24 mouse cellular contexts compared by ENCODE assay signal in the genomic region with DNA sequence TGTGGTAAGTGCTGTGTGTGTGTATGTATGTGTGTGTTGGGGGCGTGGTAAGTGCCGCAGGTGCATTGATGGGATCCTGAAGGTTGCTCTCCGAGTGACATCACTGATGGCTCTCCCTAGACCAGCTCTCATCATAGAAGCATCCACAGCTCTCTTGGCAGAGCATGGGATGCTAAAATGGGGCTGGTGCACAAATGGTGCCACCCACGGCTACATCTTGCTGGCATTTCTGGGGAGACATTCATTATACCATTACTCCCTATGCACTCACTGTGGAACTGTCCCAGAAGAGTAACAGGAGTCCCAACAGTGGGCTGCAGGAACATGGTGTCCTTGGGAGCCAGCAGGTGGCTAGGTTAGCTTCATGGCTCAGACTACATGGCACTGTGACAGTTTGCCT.
A peak's percentile ranks its signal among the peaks of the same experiment; 100 is the strongest.
DNase-seq lines count a peak whose midpoint lies in the region; ATAC-seq and TF ChIP-seq lines count a peak whose summit lies in the region.
"Had no signal": no experiment of that assay in that cellular context is flagged by ENCODE, and none has a peak within 500 bp of the region (broad histone marks: within the 10 kb centered on the region; RNA-seq: fewer than 3 reads in every experiment).

No protein-coding gene starts in this region.

- no peak overlapping the region for H3K4me3 ChIP-seq in cortical plate, adult 2 months (ENCODE audit: insufficient read depth, low read length)
- no peak overlapping the region for H3K4me3 ChIP-seq in left cerebral cortex, adult 2 months
- H3K4me3 ChIP-seq: forebrain, embryonic 12.5 days; hindbrain, embryonic 10.5 days; limb, embryonic 13.5 days; liver, embryonic 13.5 days had no signal

- no peak for TF ChIP-seq POLR2A in cortical plate, adult 2 months (IDR thresholded peaks at IDR 0.05; ENCODE audit: extremely low read depth, insufficient read depth, low read length)

- peak overlapping the region; percentile 48; the same call in 1 of the 2 replicates for H3K27ac ChIP-seq in cortical plate, adult 2 months (ENCODE audit: insufficient read depth, low read length)
- peak overlapping the region; percentile 61; the same call in 1 of the 2 replicates for H3K27ac ChIP-seq in left cerebral cortex, adult 2 months
- H3K27ac ChIP-seq: forebrain, embryonic 12.5 days; hindbrain, embryonic 10.5 days; hindbrain, postnatal 0 days; kidney, postnatal 0 days; limb, embryonic 13.5 days; liver, embryonic 13.5 days had no signal

- peaks cover 8% of the 10 kb centered on the region for H3K4me1 ChIP-seq in cortical plate, adult 2 months (ENCODE audit: control insufficient read depth, insufficient read depth, low read length)
- H3K4me1 ChIP-seq: liver, embryonic 13.5 days had no signal

- DNase-seq in frontal cortex, postnatal 10 days (ENCODE audit: low spot score in 2 of 2) = no peak
- DNase-seq in layer of hippocampus, adult 18-20 months (ENCODE audit: low spot score in 2 of 2) = peak; percentile 75 to 87
- DNase-seq in layer of hippocampus, postnatal 10 days (ENCODE audit: low spot score in 2 of 2) = no peak
- peak in 1 of 2 experiments; percentile 56 for DNase-seq in left cerebral cortex, adult 2 months (ENCODE audit: extremely low spot score in 1 of 2, low spot score in 2 of 2)
- DNase-seq in spleen, adult 12 weeks (ENCODE audit: low spot score) = no peak
- DNase-seq: adrenal gland, postnatal 10 days; cerebellum, adult 9-11 months; gastrocnemius, postnatal 10 days; liver, embryonic 13.5 days; lung, embryonic 14.5 days; lung, postnatal 36 days; spleen, adult 18-20 months; thymus, adult 2 months had no signal

- peak; percentile 97 for ATAC-seq in frontal cortex, adult (ENCODE audit: low TSS enrichment)
- ATAC-seq in activated CD4-positive, CD25-positive, alpha-beta regulatory T cell, adult 4 months = no peak
- ATAC-seq: CD4-positive, CD25-positive, alpha-beta regulatory T cell, adult 4 months; hindbrain, postnatal 0 days; intestine, postnatal 0 days; Patski had no signal

- TF ChIP-seq CTCF in cortical plate, adult 2 months (IDR thresholded peaks at IDR 0.05; ENCODE audit: extremely low read depth, insufficient read depth, low read length) = no peak
- TF ChIP-seq CTCF in left cerebral cortex, adult 2 months (IDR thresholded peaks at IDR 0.05) = no peak

- intact Hi-C loops in left cerebral cortex, adult 2 months (cut with DNase I) = loop anchor here (2.0 kb wide), 1 partner anchor 19 kb away; no protein-coding TSS in a partner anchor

Comparison
In these comparisons a context has a peak if more than half of its experiments do, and no peak if none do; other contexts are left out.
1. DNase-seq: peak in layer of hippocampus, adult 18-20 months (2 of 2); none in frontal cortex, postnatal 10 days (0 of 2), layer of hippocampus, postnatal 10 days (0 of 2) and spleen, adult 12 weeks (single experiment).